Mouse (Mus musculus) layer of hippocampus, adult 2 months (tissue): ENCODE results near the gene Dnaic2. TPM values are rescaled to one million over a fixed set of nuclear protein-coding genes. Genes with fewer than 3 reads are reported as not detected.

ENCODE experiments used
- DNase-seq, 2 experiments: peaks; one replicate each; pipeline ENCODE4 v3.0.0; 2022; ENCODE audit warnings: low spot score in 2 of 2
- H3K27ac ChIP-seq: fragments of 200-600 bp; 2 replicates; pipeline ENCODE4 v1.8.1; 2022
- H3K4me3 ChIP-seq: fragments of 200-600 bp; 2 replicates; pipeline ENCODE4 v1.8.1; 2022; ENCODE audit warnings: mild to moderate bottlenecking
- CTCF ChIP-seq: fragments of 200-600 bp; conservative IDR thresholded peaks from 2 replicates; pipeline ENCODE4 v1.8.1; 2022; ENCODE audit warnings: antibody characterized with exemption, mild to moderate bottlenecking, moderate library complexity
- total RNA-seq, 2 experiments: library from RNA; stranded (reverse); gene quantifications; 2 replicates each; pipeline ENCODE4 v1.2.3; 2021

Gene Dnaic2
- total RNA-seq, 2 experiments from 2014 or later = 1.4 to 1.5 TPM

- Histone ChIP-seq H3K27ac (no peak overlapping the region), H3K4me3 (no peak overlapping the region)
- DNase-seq = no peak
- TF ChIP-seq CTCF = no peak
Observed at GRCm38 (mm10) chr11:114797981-114798380, 70.8 kb downstream of the Dnaic2 start.

- DNase-seq = no peak
- no peak for TF ChIP-seq CTCF
- H3K27ac ChIP-seq = no peak within 1 kb of the TSS
- H3K4me3 ChIP-seq = no peak within 1 kb of the TSS
Observed at GRCm38 (mm10) chr11:114798624-114799023, 71.4 kb downstream of the Dnaic2 start, which contains the start of gene Gpr142. Gene Gpr142, plus strand, starts transcription at chr11:114798924.

- no peak for DNase-seq
- no peak overlapping the region for H3K27ac ChIP-seq
- TF ChIP-seq CTCF = no peak
- H3K4me3 ChIP-seq = no peak overlapping the region
Observed at GRCm38 (mm10) chr11:114801906-114802305, 74.7 kb downstream of the Dnaic2 start.

- no peak for TF ChIP-seq CTCF
- Histone ChIP-seq H3K4me3 (no peak overlapping the region), H3K27ac (no peak overlapping the region)
- no peak for DNase-seq
Observed at GRCm38 (mm10) chr11:114802540-114803267, 75.5 kb downstream of the Dnaic2 start.

- no peak for TF ChIP-seq CTCF
- H3K4me3 ChIP-seq = no peak overlapping the region
- no peak overlapping the region for H3K27ac ChIP-seq
- no peak for DNase-seq
Observed at GRCm38 (mm10) chr11:114803990-114804389, 76.8 kb downstream of the Dnaic2 start.

- TF ChIP-seq CTCF = no peak
- DNase-seq = no peak
- Histone ChIP-seq H3K4me3 (no peak overlapping the region), H3K27ac (no peak overlapping the region)
Observed at GRCm38 (mm10) chr11:114807025-114807424, 79.8 kb downstream of the Dnaic2 start.

Other genes starting within 250 kb of the Dnaic2 start
- gene Rpl38, start 58.9 kb upstream of the Dnaic2 start, total RNA-seq = 100 to 1,000 TPM; 905 to 943 TPM
- 10 to 100 TPM; 24.4 to 27.8 TPM for gene Ttyh2, start 52.0 kb upstream of the Dnaic2 start, total RNA-seq
- gene Kif19a, start 38.0 kb downstream of the Dnaic2 start, total RNA-seq = 1 to 10 TPM; 2.9 to 5.4 TPM
- 10 to 100 TPM; 21.7 to 22.9 TPM for gene Btbd17, start 68.5 kb downstream of the Dnaic2 start, total RNA-seq
- gene Gpr142, start 71.5 kb downstream of the Dnaic2 start, total RNA-seq = not detected
- gene Gprc5c, start 123.7 kb downstream of the Dnaic2 start, total RNA-seq = 1 to 10 TPM; 4.7 to 5.4 TPM
- under 1 TPM; 0.36 to 0.42 TPM for gene Cd300a, start 162.6 kb downstream of the Dnaic2 start, total RNA-seq
- gene Cd300lb, start 207.0 kb downstream of the Dnaic2 start, total RNA-seq = under 1 TPM in 1 of 2 experiments, not detected in 1; 0.12 TPM
- not detected for gene Cd300c, start 241.7 kb downstream of the Dnaic2 start, total RNA-seq